Mouse (Mus musculus): Measurements from ENCODE around the gene Gzmk.

Gene Gzmk

GRCm38 (mm10) chr13:113225811-113226210 lies at the start of gene Gzmk:
TSS of gene Gzmk (minus strand) at chr13:113225908.
- DNase-seq (ENCODE audit: low spot score) = no peak

GRCm38 (mm10) chr13:113271189-113271588 lies 45.5 kb upstream of the Gzmk start:
- DNase-seq (ENCODE audit: low spot score) = no peak

GRCm38 (mm10) chr13:113269777-113270776 lies 44.4 kb upstream of the Gzmk start:
- DNase-seq (ENCODE audit: low spot score) = peak; percentile 51

- DNase-seq (ENCODE audit: low spot score) = no peak
These were observed 41.5 kb upstream of the Gzmk start for GRCm38 (mm10) chr13:113267204-113267603.

GRCm38 (mm10) chr13:113266495-113266951 lies 40.8 kb upstream of the Gzmk start:
- DNase-seq (ENCODE audit: low spot score) = peak; percentile 54

GRCm38 (mm10) chr13:113265257-113265656 lies 39.5 kb upstream of the Gzmk start:
- DNase-seq (ENCODE audit: low spot score) = no peak

GRCm38 (mm10) chr13:113262822-113263221 lies 37.1 kb upstream of the Gzmk start:
- DNase-seq (ENCODE audit: low spot score) = no peak

GRCm38 (mm10) chr13:113259237-113259636 lies 33.5 kb upstream of the Gzmk start:
- DNase-seq (ENCODE audit: low spot score) = no peak

GRCm38 (mm10) chr13:113257190-113257589 lies 31.5 kb upstream of the Gzmk start:
- DNase-seq (ENCODE audit: low spot score) = no peak

GRCm38 (mm10) chr13:113256766-113257165 lies 31.1 kb upstream of the Gzmk start:
- no peak for DNase-seq (ENCODE audit: low spot score)

- peak; percentile 46 for DNase-seq (ENCODE audit: low spot score)
These were observed 26.9 kb upstream of the Gzmk start for GRCm38 (mm10) chr13:113252580-113252979.

- no peak for DNase-seq (ENCODE audit: low spot score)
These were observed 19.3 kb upstream of the Gzmk start for GRCm38 (mm10) chr13:113245025-113245424.

GRCm38 (mm10) chr13:113242129-113242528 lies 16.4 kb upstream of the Gzmk start:
- no peak for DNase-seq (ENCODE audit: low spot score)

- no peak for DNase-seq (ENCODE audit: low spot score)
These were observed 2.2 kb upstream of the Gzmk start for GRCm38 (mm10) chr13:113227666-113228463.

GRCm38 (mm10) chr13:113227076-113227475 lies 1.4 kb upstream of the Gzmk start:
- DNase-seq (ENCODE audit: low spot score) = no peak

GRCm38 (mm10) chr13:113224105-113224504 lies 1.6 kb downstream of the Gzmk start:
- peak; percentile 12 for DNase-seq (ENCODE audit: low spot score)

- DNase-seq (ENCODE audit: low spot score) = no peak
These were observed 3.9 kb downstream of the Gzmk start for GRCm38 (mm10) chr13:113221851-113222250.

GRCm38 (mm10) chr13:113213865-113214264 lies 11.8 kb downstream of the Gzmk start:
- DNase-seq (ENCODE audit: low spot score) = no peak

- DNase-seq (ENCODE audit: low spot score) = no peak
These were observed 13.3 kb downstream of the Gzmk start for GRCm38 (mm10) chr13:113212401-113212800.

GRCm38 (mm10) chr13:113211345-113211744 lies 14.4 kb downstream of the Gzmk start:
- no peak for DNase-seq (ENCODE audit: low spot score)

GRCm38 (mm10) chr13:113209624-113210023 lies 16.1 kb downstream of the Gzmk start, which contains the start of gene Esm1:
TSS of gene Esm1 (plus strand) at chr13:113209659.
- peak; percentile 18 for DNase-seq (ENCODE audit: low spot score)

GRCm38 (mm10) chr13:113205346-113205745 lies 20.4 kb downstream of the Gzmk start:
- no peak for DNase-seq (ENCODE audit: low spot score)

GRCm38 (mm10) chr13:113203146-113203545 lies 22.6 kb downstream of the Gzmk start:
- no peak for DNase-seq (ENCODE audit: low spot score)

All from testis, postnatal 14 days (tissue).